Mouse (Mus musculus) lung, embryonic 15.5 days (tissue): ENCODE measurements around the gene 2610528J11Rik. TPM values are rescaled to one million over a fixed set of nuclear protein-coding genes. Genes with fewer than 3 reads are reported as not detected.

Experiments
- ATAC-seq: fragments of 200-750 bp; cut with Nextera tagmentation; 2 replicates; pipeline ENCODE4 v1.8.0; 2017; ENCODE audit warnings: moderate number of reproducible peaks, borderline replicate concordance; ENCODE audit not compliant: low FRiP score, low TSS enrichment; ENCODE audit errors: extremely low read depth
- H3K27ac ChIP-seq: fragments of 300-500 bp; sonication (generic); 2 replicates; pipeline ENCODE4 v1.5.1; 2015; ENCODE audit warnings: moderate library complexity, mild to moderate bottlenecking, inconsistent platforms
- H3K27me3 ChIP-seq: fragments of 300-500 bp; sonication (generic); 2 replicates; pipeline ENCODE4 v1.6.1; 2015; ENCODE audit warnings: inconsistent platforms
- H3K36me3 ChIP-seq: fragments of 300-500 bp; sonication (generic); 2 replicates; pipeline ENCODE4 v1.6.1; 2015; ENCODE audit warnings: inconsistent platforms
- H3K4me1 ChIP-seq: fragments of 300-500 bp; sonication (generic); 2 replicates; pipeline ENCODE4 v1.6.1; 2015; ENCODE audit warnings: inconsistent platforms
- H3K4me2 ChIP-seq: fragments of 300-500 bp; sonication (generic); 2 replicates; pipeline ENCODE4 v1.6.1; 2015; ENCODE audit warnings: inconsistent platforms, mild to moderate bottlenecking, moderate library complexity
- H3K4me3 ChIP-seq: fragments of 300-500 bp; sonication (generic); 2 replicates; pipeline ENCODE4 v1.5.1; 2015; ENCODE audit warnings: mild to moderate bottlenecking, inconsistent platforms
- H3K9ac ChIP-seq: fragments of 300-500 bp; sonication (generic); 2 replicates; pipeline ENCODE4 v1.6.1; 2015; ENCODE audit warnings: inconsistent platforms
- H3K9me3 ChIP-seq: fragments of 300-500 bp; sonication (generic); 2 replicates; pipeline ENCODE4 v1.6.1; 2016; ENCODE audit warnings: inconsistent platforms
- WGBS: fragments of 180-500 bp; shearing (Covaris S2); methylation state at CpG from one replicate; pipeline ENCODE4 v1.1.7; 2015; 5-methylcytosine and 5-hydroxymethylcytosine counted together
- polyA plus RNA-seq: library from polyadenylated mRNA; unstranded; fragments of >200 nt; fragmentation: Nextera tagmentation; extraction: Ambion mirVana; gene quantifications from 2 replicates; pipeline ENCODE4 v1.2.1, GENCODE M21; 2015

Gene 2610528J11Rik
- polyA plus RNA-seq, 1 experiment from 2014 or later = 13.1 TPM

GRCm38 (mm10) chr4:118571441-118571840 is 44.6 kb downstream of the 2610528J11Rik start:
- Histone ChIP-seq H3K9me3 (no peaks in the 10 kb centered on the region), H3K9ac (no peak overlapping the region), H3K4me3 (no peak overlapping the region), H3K4me1 (no peaks in the 10 kb centered on the region), H3K27ac (no peak overlapping the region), H3K36me3 (no peaks in the 10 kb centered on the region), H3K27me3 (peaks cover 2% of the 10 kb centered on the region; the same call in 1 of the 2 replicates), H3K4me2 (no peak overlapping the region)
- ATAC-seq = no peak
- WGBS = 73% methylated on average over 15 of the region's 15 CpGs

GRCm38 (mm10) chr4:118576097-118576496 is 49.3 kb downstream of the 2610528J11Rik start:
- Histone ChIP-seq H3K4me3 (no peak overlapping the region), H3K9ac (no peak overlapping the region), H3K27me3 (peaks cover 10% of the 10 kb centered on the region; the same call in 1 of the 2 replicates), H3K9me3 (no peaks in the 10 kb centered on the region), H3K4me1 (no peaks in the 10 kb centered on the region), H3K27ac (no peak overlapping the region), H3K4me2 (no peak overlapping the region), H3K36me3 (no peaks in the 10 kb centered on the region)
- 4% methylated on average over 6 of the region's 6 CpGs for WGBS
- no peak for ATAC-seq

GRCm38 (mm10) chr4:118579313-118579712 is 52.5 kb downstream of the 2610528J11Rik start:
- ATAC-seq = no peak

More at GRCm38 (mm10) chr4:118579313-118579712, 52.5 kb downstream of the 2610528J11Rik start:
- 0 out of 2 replicates have a peak, but pooled peaks cover 10% of the 10 kb centered on the region for H3K27me3 ChIP-seq
- H3K9me3 ChIP-seq = no peaks in the 10 kb centered on the region
- H3K4me3 ChIP-seq = no peak overlapping the region
- no peak overlapping the region for H3K4me2 ChIP-seq
- 47% methylated on average over 13 of the region's 13 CpGs for WGBS
- no peaks in the 10 kb centered on the region for H3K4me1 ChIP-seq
- H3K9ac ChIP-seq = no peak overlapping the region
- H3K27ac ChIP-seq = no peak overlapping the region
- no peaks in the 10 kb centered on the region for H3K36me3 ChIP-seq

Other genes with a start within 250 kb of the 2610528J11Rik start
- 73.4 and 82.9 TPM in 2 replicates for gene Ptprf, start 235.6 kb upstream of the 2610528J11Rik start, polyA plus RNA-seq
- gene Szt2, start 117.7 kb upstream of the 2610528J11Rik start, polyA plus RNA-seq = 6.6 and 7.0 TPM in 2 replicates
- 86.0 and 90.9 TPM in 2 replicates for gene Med8, start 117.7 kb upstream of the 2610528J11Rik start, polyA plus RNA-seq
- gene Elovl1, start 98.9 kb upstream of the 2610528J11Rik start, polyA plus RNA-seq = 95.3 and 107 TPM in 2 replicates
- gene Cdc20, start 89.6 kb upstream of the 2610528J11Rik start, polyA plus RNA-seq = 311 and 313 TPM in 2 replicates
- 0.40 and 0.74 TPM in 2 replicates for gene Mpl, start 69.5 kb upstream of the 2610528J11Rik start, polyA plus RNA-seq
- gene Tie1, start 36.9 kb upstream of the 2610528J11Rik start, polyA plus RNA-seq = 85.6 and 86.1 TPM in 2 replicates
- 5.8 and 6.3 TPM in 2 replicates for gene Tmem125, start 17.0 kb downstream of the 2610528J11Rik start, polyA plus RNA-seq
- 0.55 and 0.64 TPM in 2 replicates for gene Cfap57, start 93.8 kb downstream of the 2610528J11Rik start, polyA plus RNA-seq
- gene Ebna1bp2, start 93.8 kb downstream of the 2610528J11Rik start, polyA plus RNA-seq = 123 and 124 TPM in 2 replicates
- gene Olfr62, start 132.0 kb downstream of the 2610528J11Rik start, polyA plus RNA-seq = not detected in 2 replicates
- 0.69 and 0.78 TPM in 2 replicates for gene Olfr1342, start 165.8 kb downstream of the 2610528J11Rik start, polyA plus RNA-seq
- gene Olfr1341, start 176.5 kb downstream of the 2610528J11Rik start, polyA plus RNA-seq = not detected in 2 replicates
- gene Olfr1340, start 193.1 kb downstream of the 2610528J11Rik start, polyA plus RNA-seq = not detected in 2 replicates
- not detected in 2 replicates for gene Olfr1339, start 205.2 kb downstream of the 2610528J11Rik start, polyA plus RNA-seq
- not detected in 2 replicates for gene Olfr1338, start 231.7 kb downstream of the 2610528J11Rik start, polyA plus RNA-seq